Mouse (Mus musculus): ENCODE measurements around the gene Bzw2.
A peak's percentile ranks its signal among the peaks of the same experiment; 100 is the strongest.

Gene Bzw2

DNA sequence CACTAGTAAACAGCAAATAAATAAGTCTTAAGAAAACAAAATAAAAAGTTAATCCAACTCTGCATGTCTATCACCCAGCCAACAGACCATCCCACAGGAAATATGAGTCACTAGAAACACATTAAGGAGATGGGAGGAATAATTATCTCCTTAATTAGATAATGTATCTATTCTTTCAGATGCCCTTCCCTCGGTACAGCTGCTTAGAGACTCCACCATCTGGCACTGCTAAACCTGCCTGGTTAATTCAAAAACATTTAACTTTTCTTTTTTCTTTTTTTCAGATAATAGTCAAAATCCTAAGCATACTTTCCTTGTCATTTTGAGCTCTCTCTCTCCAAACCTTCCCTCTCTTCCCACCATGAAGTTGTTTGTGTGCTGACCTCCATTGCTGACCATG is 92.0 kb downstream of the Bzw2 start:
- DNase-seq = no peak

GRCm38 (mm10) chr12:36057699-36058098 is 100.2 kb downstream of the Bzw2 start:
- no peak for DNase-seq

DNA sequence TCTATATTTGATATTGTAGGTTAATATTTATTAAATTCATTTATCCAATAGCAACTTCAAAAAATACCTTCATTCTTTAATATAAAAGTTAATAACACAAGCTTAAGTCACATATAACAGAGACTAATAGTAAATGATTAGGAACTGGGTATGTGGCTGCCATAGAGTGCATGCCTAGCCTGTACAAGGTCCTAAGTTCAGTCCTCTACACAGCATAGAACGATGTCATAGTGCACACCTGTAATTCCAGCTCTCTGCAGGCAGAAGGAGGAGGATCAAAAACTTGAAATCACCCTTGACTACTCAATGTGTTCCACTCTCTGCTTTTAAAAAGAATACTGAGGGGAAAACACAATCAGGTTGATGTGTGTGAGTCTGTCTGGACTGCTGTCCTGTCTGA is 107.6 kb downstream of the Bzw2 start:
- DNase-seq = no peak

DNA sequence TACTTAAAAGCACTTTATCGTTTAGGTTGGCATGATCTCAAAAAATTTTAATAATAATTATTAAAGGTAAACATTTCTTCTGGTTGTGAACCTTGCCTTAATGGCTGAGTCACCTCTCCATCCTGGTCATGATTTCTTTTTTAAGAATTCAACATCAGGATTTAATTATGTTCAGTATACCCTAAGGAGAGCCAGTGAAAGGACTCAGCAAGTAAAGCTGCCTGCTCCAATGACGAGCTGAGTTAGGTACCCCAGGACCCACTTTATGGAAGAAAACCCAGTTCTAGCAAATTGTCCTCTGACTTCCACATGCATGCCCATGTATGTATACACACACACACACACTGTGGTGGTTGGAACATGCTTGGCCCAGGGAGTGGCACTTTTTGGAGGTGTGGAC is 110.3 kb downstream of the Bzw2 start:
- no peak for DNase-seq

DNA sequence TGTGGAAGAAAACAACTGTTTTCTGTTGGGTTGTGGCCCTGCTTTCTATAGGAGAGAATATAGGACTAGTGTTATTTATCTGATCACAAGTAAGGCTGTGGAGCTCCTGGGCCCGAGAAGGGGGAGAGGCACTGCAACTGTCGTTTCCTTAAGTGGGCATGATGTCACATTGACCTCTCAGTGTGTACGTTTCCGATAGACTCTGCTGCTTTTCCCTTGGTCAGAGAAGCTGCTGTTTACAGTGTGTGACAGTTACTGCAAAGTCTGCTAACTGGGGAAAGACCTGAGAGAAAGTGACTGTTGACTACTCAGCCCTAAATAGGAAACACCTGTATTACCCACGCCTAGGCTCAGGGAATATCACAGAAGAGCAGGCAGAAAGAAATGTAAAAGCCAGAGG is 111.7 kb downstream of the Bzw2 start:
- no peak for DNase-seq

DNA sequence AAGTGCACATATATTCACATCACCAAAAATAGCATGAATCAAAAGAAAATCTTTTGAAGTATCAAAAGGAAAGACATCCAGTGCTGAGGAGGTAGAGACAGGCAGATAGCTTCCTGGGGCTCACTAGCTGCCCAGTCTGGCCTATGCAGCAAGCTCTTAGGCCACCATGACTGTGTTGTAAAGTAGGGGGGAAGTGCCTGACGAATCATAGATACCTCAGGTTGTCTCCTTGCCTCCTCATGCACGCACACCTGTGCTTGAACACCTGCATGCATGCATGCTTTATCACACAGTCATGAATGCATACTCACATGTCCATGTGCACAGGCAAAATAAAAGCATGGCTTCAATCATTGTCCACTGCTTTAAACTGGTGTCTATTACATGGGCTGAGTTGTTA is 113.2 kb downstream of the Bzw2 start:
- no peak for DNase-seq

DNA sequence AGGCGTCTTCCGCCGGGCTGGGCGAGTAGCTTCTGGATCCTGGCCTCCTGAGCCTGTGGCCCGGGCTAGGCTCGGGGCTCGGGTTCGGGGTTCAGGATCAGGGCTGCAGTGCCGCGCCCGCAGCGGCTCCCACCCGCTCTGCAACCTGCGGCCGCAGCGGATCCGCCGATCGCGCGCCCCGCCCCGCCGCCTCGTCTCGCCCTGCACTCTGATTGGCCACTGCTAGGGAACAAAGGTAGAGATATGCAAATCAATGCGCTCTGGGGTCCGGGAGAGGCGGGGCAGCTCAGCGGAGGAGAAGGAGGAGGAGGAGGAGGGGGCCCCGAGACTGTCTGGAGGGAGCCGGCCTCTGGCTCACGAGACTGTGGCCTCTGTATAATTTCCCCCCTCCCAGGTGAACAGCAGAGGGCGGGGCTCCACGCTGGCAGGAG is 115.5 kb downstream of the Bzw2 start, which contains the start of gene Tspan13:
TSS of gene Tspan13 (minus strand) at position 153 of the 431 bp plus-strand sequence.
- peak; percentile 87 for DNase-seq
